ENCODE assay signal across 25 mouse cellular contexts in genomic region chr7:120409447-120409846, GRCm38 (mm10). TPM values are rescaled to one million over a fixed set of nuclear protein-coding genes. Genes with fewer than 3 reads are reported as not detected.
A peak's percentile ranks its signal among the peaks of the same experiment; 100 is the strongest.
DNase-seq lines count a peak whose midpoint lies in the region; ATAC-seq and TF ChIP-seq lines count a peak whose summit lies in the region.
"Had no signal": no experiment of that assay in that cellular context is flagged by ENCODE, and none has a peak within 500 bp of the region (broad histone marks: within the 10 kb centered on the region; RNA-seq: fewer than 3 reads in every experiment).

TSS of gene Abca16 (plus strand) at chr7:120409647.

- no peak within 1 kb of the TSS for H3K27ac ChIP-seq in lung, embryonic 14.5 days (ENCODE audit: low read depth)
- H3K27ac ChIP-seq: forebrain, embryonic 10.5 days; hindbrain, postnatal 0 days; kidney, postnatal 0 days; layer of hippocampus, adult 2 months; stomach, postnatal 0 days had no signal

- peak; percentile 5 for DNase-seq in embryo, embryonic 11 days
- DNase-seq in embryo, embryonic 10 days (ENCODE audit: low spot score): no peak
- peak; percentile 1 for DNase-seq in lung, embryonic 14.5 days
- DNase-seq in lung, adult 2 months: no peak
- peak; percentile 56 for DNase-seq in ZHBTc4 (ENCODE audit: low read depth, low spot score)
- no peak for DNase-seq in spleen, adult 18-20 months
- no peak for DNase-seq in thymus, postnatal 10 days (ENCODE audit: low spot score in 2 of 2)
- DNase-seq: B cell, adult 2 months; cerebellum, adult 2 months; heart, adult 11 months; heart, postnatal 36 days; liver; lung, postnatal 4 days; retina, postnatal 1 day; right cerebral cortex, postnatal 4 days; thymus, postnatal 4 days had no signal

- no peak within 1 kb of the TSS for H3K4me2 ChIP-seq in lung, embryonic 14.5 days

- no peaks in the 10 kb centered on the region for H3K4me1 ChIP-seq in lung, embryonic 14.5 days (ENCODE audit: insufficient read depth)
- no peaks in the 10 kb centered on the region for H3K4me1 ChIP-seq in lung, adult 2 months (ENCODE audit: control insufficient read depth, insufficient read depth, low read length)
- H3K4me1 ChIP-seq: forebrain, embryonic 10.5 days had no signal

- H3K36me3 ChIP-seq in lung, embryonic 14.5 days (ENCODE audit: insufficient read depth): no peaks in the 10 kb centered on the region
- H3K36me3 ChIP-seq: forebrain, embryonic 10.5 days had no signal

- H3K9ac ChIP-seq in lung, embryonic 14.5 days: no peak within 1 kb of the TSS

- no peaks in the 10 kb centered on the region for H3K27me3 ChIP-seq in lung, embryonic 14.5 days (ENCODE audit: insufficient read depth, low read length)

- no peak for TF ChIP-seq POLR2A in lung, adult 2 months (IDR thresholded peaks at IDR 0.05; ENCODE audit: borderline replicate concordance, extremely low read depth, low read depth, low read length)

- ATAC-seq in lung, embryonic 14.5 days (ENCODE audit: insufficient read depth): no peak
- ATAC-seq: hindbrain, postnatal 0 days; intestine, postnatal 0 days had no signal

- WGBS in lung, embryonic 14.5 days: 69% methylated on average over 10 of the region's 10 CpGs
- 57% methylated on average over 10 of the region's 10 CpGs for WGBS in lung, adult 2 months

- H3K9me3 ChIP-seq in lung, embryonic 14.5 days (ENCODE audit: low read depth, low read length): no peaks in the 10 kb centered on the region
- H3K9me3 ChIP-seq: forebrain, embryonic 10.5 days had no signal

- no peak within 1 kb of the TSS for H3K4me3 ChIP-seq in lung, embryonic 14.5 days (ENCODE audit: low read depth, low read length)
- H3K4me3 ChIP-seq in lung, adult 2 months (replicated peaks; ENCODE audit: extremely low read depth, low read depth, low read length): no peak within 1 kb of the TSS
- H3K4me3 ChIP-seq: forebrain, embryonic 10.5 days; layer of hippocampus, adult 2 months had no signal

- no peak for TF ChIP-seq CTCF in lung, embryonic 14.5 days (IDR thresholded peaks at IDR 0.05; ENCODE audit: low read depth)
- TF ChIP-seq CTCF in lung, adult 2 months (IDR thresholded peaks at IDR 0.05; ENCODE audit: insufficient read depth, low read length): no peak

RNA-seq across cellular contexts. Expression of gene Abca16, which starts in this region (rescaled TPM):
- polyA plus RNA-seq in lung, embryonic 14.5 days (2014; fragmentation: Nextera tagmentation; extraction: Ambion mirVana): not detected in 2 replicates
- not detected in 2 replicates for polyA plus RNA-seq in lung, adult 2 months (2012; rRNA removed)
- polyA plus RNA-seq: cerebellum, adult 2 months; forebrain, embryonic 10.5 days; heart, embryonic 14.5 days; hindbrain, postnatal 0 days; intestine, postnatal 0 days; kidney, postnatal 0 days; liver, embryonic 16.5 days; midbrain, postnatal 0 days; stomach, postnatal 0 days had no signal

Comparison
In these comparisons a context has a peak if more than half of its experiments do, and no peak if none do; other contexts are left out.
1. DNase-seq: peak in embryo, embryonic 11 days (single experiment) and ZHBTc4 (single experiment); none in embryo, embryonic 10 days (single experiment), lung, adult 2 months (single experiment), spleen, adult 18-20 months (0 of 2) and thymus, postnatal 10 days (0 of 2).
2. Peak in DNase-seq in lung, embryonic 14.5 days; RNA of the gene not detected or under 1 TPM.